Mouse (Mus musculus) cortical plate, adult 2 months (tissue): ENCODE results near the gene Mtmr4. TPM values are rescaled to one million over a fixed set of nuclear protein-coding genes. Genes with fewer than 3 reads are reported as not detected.

Experiments used
- H3K27ac ChIP-seq: fragments of 200-500 bp; 2 replicates; pipeline ENCODE4 v1.5.1; 2012; ENCODE audit warnings: low read length, control low read depth, inconsistent platforms; ENCODE audit not compliant: insufficient read depth
- H3K4me1 ChIP-seq: fragments of 200-500 bp; 2 replicates; pipeline ENCODE4 v1.6.1; 2011; ENCODE audit warnings: low read length; ENCODE audit not compliant: control insufficient read depth, insufficient read depth
- H3K4me3 ChIP-seq: fragments of 200-500 bp; 2 replicates; pipeline ENCODE4 v1.5.1; 2011; ENCODE audit warnings: mild to moderate bottlenecking, low read length, control low read depth; ENCODE audit not compliant: insufficient read depth
- CTCF ChIP-seq: fragments of 200-500 bp; IDR thresholded peaks from 2 replicates; pipeline ENCODE4 v1.5.1; 2011; ENCODE audit warnings: mild to moderate bottlenecking, control low read depth, low read length; ENCODE audit not compliant: insufficient read depth; ENCODE audit errors: extremely low read depth
- POLR2A ChIP-seq: fragments of 200-500 bp; IDR thresholded peaks from 2 replicates; pipeline ENCODE4 v1.6.1; 2011; ENCODE audit warnings: mild to moderate bottlenecking, low read length, control low read depth; ENCODE audit not compliant: insufficient read depth; ENCODE audit errors: extremely low read depth
- polyA plus RNA-seq: library from polyadenylated mRNA; depleted of rRNA; stranded (reverse); fragments of >200 nt; gene quantifications from 2 replicates; pipeline ENCODE4 v1.2.3, GENCODE M21; 2012; rRNA removed

Mtmr4 gene
- polyA plus RNA-seq, result 46.0 and 47.0 TPM in 2 replicates

DNA sequence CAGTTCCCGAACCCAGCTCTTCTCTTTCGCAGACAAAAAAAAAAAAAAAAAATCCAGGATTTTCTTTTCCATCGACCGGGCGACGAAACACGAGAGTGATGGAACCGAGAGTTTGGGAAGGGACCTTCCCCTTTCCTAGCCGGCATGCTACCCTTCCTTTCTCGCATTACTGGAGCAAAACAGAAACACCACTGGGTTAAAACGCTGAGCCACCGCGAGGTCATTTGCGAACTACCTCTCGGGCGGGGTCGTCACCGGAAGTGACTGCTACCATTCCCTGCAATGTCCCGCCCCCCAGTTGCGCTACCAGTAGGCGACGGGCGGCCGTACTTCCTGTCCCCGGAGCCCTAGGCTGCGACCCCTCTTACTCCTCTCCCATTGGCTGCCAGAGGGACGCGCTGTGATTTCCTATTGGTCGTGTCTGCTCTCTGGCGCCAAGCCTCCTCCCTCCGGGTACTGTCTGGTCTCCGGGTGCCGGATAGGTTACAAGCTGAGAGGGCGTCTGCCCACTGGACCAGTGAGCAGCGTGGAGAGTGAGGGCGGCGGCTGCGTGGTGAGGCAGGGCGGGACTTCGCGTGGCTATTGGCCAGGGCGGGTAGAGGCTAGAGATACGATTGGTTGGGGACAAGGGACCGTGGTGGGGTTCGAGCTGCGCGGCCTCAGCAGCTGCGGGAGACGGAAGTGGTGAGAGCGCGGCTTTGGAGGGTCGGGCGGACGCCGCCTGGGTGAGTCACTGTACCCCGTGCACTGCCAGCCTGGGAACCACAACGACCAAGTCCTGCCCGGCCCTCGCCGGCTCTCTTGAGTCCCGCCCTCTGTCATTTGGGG, at the start of gene Mtmr4:
Mtmr4 (plus strand) TSS at position 637 of the 828 bp plus-strand sequence.
- peaks cover 7% of the 10 kb centered on the region for H3K4me1 ChIP-seq
- no peak for TF ChIP-seq CTCF
- TF ChIP-seq POLR2A, result peak; percentile 97
- peak within 1 kb of the TSS; percentile 55 for H3K4me3 ChIP-seq
- H3K27ac ChIP-seq, result peak within 1 kb of the TSS; percentile 60

DNA sequence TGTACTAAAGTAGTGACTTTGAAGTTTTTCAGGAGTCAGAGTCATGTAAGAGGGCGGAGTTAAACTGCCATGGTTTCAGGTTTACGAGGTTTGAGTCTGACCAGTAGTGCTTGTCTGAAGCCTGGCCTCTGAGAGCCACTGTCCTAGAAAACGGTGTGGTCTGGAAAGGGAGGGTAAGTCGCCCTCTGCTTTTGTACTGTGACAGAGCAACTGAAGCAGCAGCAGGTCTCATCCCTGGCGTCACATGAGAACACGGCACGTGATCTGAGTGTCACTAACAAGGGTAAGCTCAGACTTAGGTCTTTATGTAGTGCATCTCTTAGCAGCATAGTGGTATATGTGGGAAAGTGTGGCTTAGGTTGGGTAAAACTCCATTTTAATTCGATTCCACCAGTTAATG, 49.7 kb upstream of the Mtmr4 start:
- Histone ChIP-seq H3K4me3 (no peak overlapping the region), H3K4me1 (no peaks in the 10 kb centered on the region), H3K27ac (no peak overlapping the region)
- TF ChIP-seq CTCF, result no peak
- TF ChIP-seq POLR2A, result no peak

DNA sequence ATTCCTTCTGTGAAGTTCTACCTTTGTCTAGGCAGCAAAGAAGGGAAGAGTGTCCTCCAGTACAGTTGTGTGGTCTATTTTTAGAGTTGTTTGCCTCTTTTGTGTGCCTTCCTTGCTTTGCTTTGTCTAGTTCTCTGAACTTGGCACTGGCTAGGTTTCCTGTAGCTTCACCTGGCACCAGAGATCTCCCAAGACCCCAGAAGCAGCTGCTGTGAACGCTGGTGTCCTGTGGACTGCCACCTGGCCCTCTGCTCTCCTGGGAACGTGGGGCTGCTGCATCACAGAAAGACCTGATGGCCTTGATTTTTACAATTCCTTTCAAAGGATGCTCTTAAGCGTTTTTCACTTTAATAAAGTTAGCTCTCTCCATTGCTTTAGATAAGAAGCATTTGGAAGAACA, 49.1 kb upstream of the Mtmr4 start:
- no peaks in the 10 kb centered on the region for H3K4me1 ChIP-seq
- H3K4me3 ChIP-seq, result no peak overlapping the region
- H3K27ac ChIP-seq, result no peak overlapping the region
- TF ChIP-seq POLR2A (no peak), CTCF (no peak)

DNA sequence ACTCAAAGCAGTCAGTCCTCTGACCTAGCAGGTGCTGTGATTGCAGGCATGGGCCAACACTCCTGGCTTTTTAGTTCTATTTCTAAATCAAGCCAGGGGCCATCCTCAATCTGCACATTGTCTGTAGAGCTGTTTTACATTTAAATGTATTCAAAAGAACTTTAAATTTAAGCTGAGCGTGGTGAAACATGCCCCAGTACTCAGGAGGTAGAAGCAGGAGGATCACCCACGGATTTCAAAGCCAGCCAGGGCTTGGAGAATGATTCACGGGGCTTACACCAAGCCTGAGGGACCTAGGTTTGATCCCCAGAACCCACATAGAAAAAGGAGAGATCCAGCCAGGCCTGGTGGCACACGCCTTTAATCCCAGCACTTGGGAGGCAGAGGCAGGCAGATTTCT, 38.6 kb upstream of the Mtmr4 start:
- TF ChIP-seq POLR2A (no peak), CTCF (no peak)
- Histone ChIP-seq H3K4me3 (no peak overlapping the region), H3K4me1 (peaks cover 4% of the 10 kb centered on the region), H3K27ac (no peak overlapping the region)

DNA sequence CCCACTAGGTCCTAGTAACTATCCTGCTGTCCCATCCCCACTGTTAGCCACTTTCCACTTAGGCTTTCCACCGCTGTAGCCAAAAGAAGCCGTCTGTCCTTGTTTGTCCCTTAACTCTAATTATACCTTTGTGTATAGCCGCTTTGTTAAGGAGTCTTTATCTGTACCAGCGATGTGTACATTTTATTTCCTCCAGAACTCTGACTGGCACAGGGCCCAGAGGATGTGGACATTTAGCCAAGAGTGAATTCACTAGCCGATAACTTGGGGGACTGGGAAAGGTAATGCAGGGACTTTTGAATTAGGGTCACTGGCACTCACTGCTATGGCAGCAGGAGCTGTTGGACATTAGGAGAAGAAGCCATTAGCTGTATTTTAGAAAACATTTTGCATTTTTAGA, 37.6 kb upstream of the Mtmr4 start:
- H3K4me3 ChIP-seq, result no peak overlapping the region
- TF ChIP-seq POLR2A, result no peak
- no peak for TF ChIP-seq CTCF
- peaks cover 4% of the 10 kb centered on the region for H3K4me1 ChIP-seq
- H3K27ac ChIP-seq, result no peak overlapping the region

DNA sequence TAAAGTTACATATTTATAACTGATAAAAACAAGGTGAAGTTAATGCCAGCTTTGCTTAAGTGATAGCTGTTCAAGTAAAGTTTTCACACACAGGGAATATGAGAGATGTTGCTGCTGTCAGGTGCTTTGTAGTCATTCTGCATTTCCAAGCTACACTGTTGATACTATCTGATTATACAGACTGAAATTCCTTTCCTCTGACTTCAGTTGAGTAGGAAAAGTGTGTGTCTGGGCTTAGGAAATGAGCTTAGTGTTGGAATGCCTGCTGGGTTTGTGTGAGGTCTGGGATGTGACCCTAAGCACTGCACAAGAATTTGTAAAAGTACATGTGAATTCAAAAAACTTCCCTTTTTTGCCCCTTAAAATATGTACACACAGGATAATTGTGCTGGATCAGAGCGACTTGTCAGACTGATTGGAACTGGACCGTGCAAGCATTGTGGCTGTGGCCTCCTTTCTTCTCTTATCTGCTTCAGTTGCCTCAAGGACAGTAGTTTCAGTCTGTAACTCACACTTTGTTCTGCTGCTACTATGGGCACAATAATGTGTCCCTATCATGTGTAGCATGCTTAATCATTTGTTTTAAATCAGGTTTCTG, 36.8 kb upstream of the Mtmr4 start:
- Histone ChIP-seq H3K4me3 (no peak overlapping the region), H3K27ac (no peak overlapping the region), H3K4me1 (peaks cover 4% of the 10 kb centered on the region)
- no peak for TF ChIP-seq CTCF
- TF ChIP-seq POLR2A, result no peak

DNA sequence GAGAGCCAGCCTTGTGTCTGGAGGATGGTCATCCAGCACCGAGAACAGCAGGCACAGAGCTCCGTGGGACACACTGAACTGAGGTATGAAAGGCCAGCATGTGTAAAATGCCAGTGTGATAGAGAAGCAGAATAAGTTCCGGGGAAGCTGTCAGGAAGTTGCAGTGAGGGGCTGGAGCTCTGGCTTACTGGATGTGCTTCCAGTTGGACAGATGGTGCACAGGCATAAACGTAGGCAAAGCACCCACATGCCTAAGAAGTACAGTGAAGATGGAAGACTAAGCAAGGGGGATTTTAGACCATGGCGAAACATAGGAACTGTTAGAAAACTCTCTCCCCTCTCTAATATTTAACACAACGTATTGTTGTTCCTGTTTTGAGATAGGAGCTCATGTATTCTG, 30.8 kb upstream of the Mtmr4 start:
- no peaks in the 10 kb centered on the region for H3K4me1 ChIP-seq
- no peak overlapping the region for H3K4me3 ChIP-seq
- no peak overlapping the region for H3K27ac ChIP-seq
- TF ChIP-seq CTCF (no peak), POLR2A (no peak)

DNA sequence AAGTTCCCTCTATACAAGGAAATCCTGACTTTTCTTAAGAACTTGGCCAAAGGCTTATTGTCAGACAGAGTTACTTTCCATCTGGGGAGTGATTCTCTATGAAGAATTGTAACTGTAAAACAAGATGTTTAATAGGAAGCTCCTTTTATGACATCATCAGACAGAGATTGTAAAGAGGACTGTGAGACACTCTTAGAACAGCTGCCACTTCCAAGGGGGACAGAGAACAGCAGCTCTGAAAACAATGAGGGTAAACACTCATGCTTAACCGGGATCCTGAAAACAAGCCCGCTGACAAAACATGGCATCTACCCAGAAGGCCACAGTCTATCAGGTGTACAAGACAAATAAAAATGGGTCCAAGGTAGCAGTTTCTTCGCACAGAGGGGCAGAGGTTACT, 25.5 kb upstream of the Mtmr4 start, which contains the start of gene Gm11492:
Gm11492 (plus strand) TSS at position 153 of the 400 bp plus-strand sequence.
- H3K4me1 ChIP-seq, result peaks cover 3% of the 10 kb centered on the region; the same call in 1 of the 2 replicates
- H3K4me3 ChIP-seq, result no peak within 1 kb of the TSS
- H3K27ac ChIP-seq, result no peak within 1 kb of the TSS
- TF ChIP-seq POLR2A (no peak), CTCF (no peak)

DNA sequence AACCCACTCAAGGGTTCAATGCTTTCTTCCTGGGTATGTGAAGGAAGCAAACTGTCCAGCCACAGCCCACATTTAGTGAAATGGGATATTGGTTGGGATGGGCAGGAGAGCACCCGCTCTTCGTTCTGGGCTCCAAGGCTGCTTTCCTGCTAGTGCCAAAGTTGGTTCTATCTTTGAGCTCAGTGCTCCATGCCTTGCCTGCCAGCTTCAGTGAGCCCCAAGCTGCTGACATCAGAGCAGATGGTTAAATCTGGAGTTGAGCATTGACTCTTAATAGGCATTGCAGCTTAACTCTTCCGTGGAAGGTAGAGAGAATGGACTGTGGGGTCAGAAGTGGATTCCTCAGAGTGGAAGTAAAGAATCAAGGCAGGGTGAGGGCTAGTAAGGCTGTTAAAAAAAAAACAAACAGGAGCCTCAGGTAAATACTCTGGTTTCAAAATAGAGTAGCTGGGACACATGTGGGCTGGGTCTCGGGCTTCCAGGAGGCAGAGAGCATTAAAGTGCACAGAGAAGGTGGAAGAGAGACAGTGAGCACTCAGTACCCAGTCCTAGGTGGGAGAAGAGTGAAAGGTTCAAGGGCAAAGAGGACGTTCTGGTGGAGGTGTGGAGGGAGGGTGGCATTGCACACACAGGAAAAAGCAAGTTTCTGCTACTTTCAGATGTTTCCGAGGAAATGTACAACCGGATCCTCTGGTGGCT, 23.6 kb upstream of the Mtmr4 start, which contains the start of gene Sept4:
Sept4 (plus strand) TSS at position 649 of the 699 bp plus-strand sequence.
- Histone ChIP-seq H3K4me1 (peaks cover 4% of the 10 kb centered on the region; the same call in 1 of the 2 replicates), H3K27ac (no peak within 1 kb of the TSS), H3K4me3 (peak within 1 kb of the TSS; percentile 14; the same call in 1 of the 2 replicates)
- TF ChIP-seq CTCF, result no peak
- no peak for TF ChIP-seq POLR2A
